Mouse (Mus musculus) brown adipose tissue, adult 24 weeks (tissue): Measurements from ENCODE around the gene A630001G21Rik. TPM values are rescaled to one million over a fixed set of nuclear protein-coding genes. Genes with fewer than 3 reads are reported as not detected.

Source experiments
- H3K27ac ChIP-seq: fragments of 200-500 bp; replicated peaks from 2 replicates; pipeline ENCODE4 v1.5.1; 2012; ENCODE audit warnings: low read depth, mild to moderate bottlenecking, low read length
- H3K4me1 ChIP-seq: fragments of 200-500 bp; 2 replicates; pipeline ENCODE4 v1.6.1; 2012; ENCODE audit warnings: low read length, mixed read lengths; ENCODE audit not compliant: control insufficient read depth, insufficient read depth, insufficient read length
- H3K4me3 ChIP-seq: fragments of 200-500 bp; 2 replicates; pipeline ENCODE4 v1.5.1; 2012; ENCODE audit warnings: low read depth, mild to moderate bottlenecking, low read length, moderate library complexity; ENCODE audit not compliant: insufficient read depth
- polyA plus RNA-seq: library from polyadenylated mRNA; stranded (reverse); fragments of >200 nt; gene quantifications from 2 replicates; pipeline ENCODE4 v1.2.4, GENCODE M21; 2012; ENCODE audit not compliant: missing spikeins, insufficient read depth, insufficient read length

Gene A630001G21Rik
- polyA plus RNA-seq, 1 experiment = not detected

GRCm38 (mm10) chr1:85793208-85794105 is 15.0 kb upstream of the A630001G21Rik start, which contains the start of gene Cab39:
Cab39 (plus strand) TSS chr1:85793441.
- Histone ChIP-seq H3K4me3 (peak within 1 kb of the TSS; percentile 96), H3K4me1 (peaks cover 7% of the 10 kb centered on the region), H3K27ac (peak within 1 kb of the TSS; percentile 89)

GRCm38 (mm10) chr1:85791476-85791875 is 13.0 kb upstream of the A630001G21Rik start:
- no peak overlapping the region for H3K27ac ChIP-seq
- H3K4me3 ChIP-seq = no peak overlapping the region
- peaks cover 7% of the 10 kb centered on the region for H3K4me1 ChIP-seq

GRCm38 (mm10) chr1:85790565-85790964 is 12.1 kb upstream of the A630001G21Rik start:
- Histone ChIP-seq H3K4me3 (no peak overlapping the region), H3K4me1 (peaks cover 3% of the 10 kb centered on the region), H3K27ac (no peak overlapping the region)

- H3K27ac ChIP-seq = no peak overlapping the region
- H3K4me3 ChIP-seq = no peak overlapping the region
- no peaks in the 10 kb centered on the region for H3K4me1 ChIP-seq
These were observed 1.2 kb upstream of the A630001G21Rik start for GRCm38 (mm10) chr1:85779428-85780180.

GRCm38 (mm10) chr1:85779012-85779411 is 569 bp upstream of the A630001G21Rik start:
- H3K4me1 ChIP-seq = no peaks in the 10 kb centered on the region
- H3K27ac ChIP-seq = no peak overlapping the region
- no peak overlapping the region for H3K4me3 ChIP-seq

GRCm38 (mm10) chr1:85776154-85776553 is 2.3 kb downstream of the A630001G21Rik start:
- Histone ChIP-seq H3K4me1 (no peaks in the 10 kb centered on the region), H3K4me3 (no peak overlapping the region), H3K27ac (no peak overlapping the region)

GRCm38 (mm10) chr1:85775136-85775535 is 3.3 kb downstream of the A630001G21Rik start:
- H3K4me3 ChIP-seq = no peak overlapping the region
- no peak overlapping the region for H3K27ac ChIP-seq

GRCm38 (mm10) chr1:85771976-85772375 is 6.5 kb downstream of the A630001G21Rik start:
- H3K27ac ChIP-seq = no peak overlapping the region
- H3K4me1 ChIP-seq = no peaks in the 10 kb centered on the region
- H3K4me3 ChIP-seq = no peak overlapping the region

More at GRCm38 (mm10) chr1:85775136-85775535, 3.3 kb downstream of the A630001G21Rik start:
- H3K4me1 ChIP-seq = no peaks in the 10 kb centered on the region

GRCm38 (mm10) chr1:85767754-85768153 is 10.7 kb downstream of the A630001G21Rik start:
- Histone ChIP-seq H3K27ac (no peak overlapping the region), H3K4me3 (no peak overlapping the region)

GRCm38 (mm10) chr1:85766120-85766519 is 12.3 kb downstream of the A630001G21Rik start:
- no peaks in the 10 kb centered on the region for H3K4me1 ChIP-seq
- no peak overlapping the region for H3K4me3 ChIP-seq
- H3K27ac ChIP-seq = no peak overlapping the region

More at GRCm38 (mm10) chr1:85767754-85768153, 10.7 kb downstream of the A630001G21Rik start:
- H3K4me1 ChIP-seq = no peaks in the 10 kb centered on the region

GRCm38 (mm10) chr1:85764291-85764690 is 14.2 kb downstream of the A630001G21Rik start:
- no peaks in the 10 kb centered on the region for H3K4me1 ChIP-seq
- H3K27ac ChIP-seq = no peak overlapping the region

GRCm38 (mm10) chr1:85763386-85763785 is 15.1 kb downstream of the A630001G21Rik start:
- Histone ChIP-seq H3K4me1 (no peaks in the 10 kb centered on the region), H3K4me3 (no peak overlapping the region), H3K27ac (no peak overlapping the region)

More at GRCm38 (mm10) chr1:85764291-85764690, 14.2 kb downstream of the A630001G21Rik start:
- H3K4me3 ChIP-seq = no peak overlapping the region

- no peak overlapping the region for H3K27ac ChIP-seq
- no peak overlapping the region for H3K4me3 ChIP-seq
- H3K4me1 ChIP-seq = 0 out of 2 replicates have a peak, but pooled peaks cover 2% of the 10 kb centered on the region
These were observed 16.8 kb downstream of the A630001G21Rik start for GRCm38 (mm10) chr1:85761665-85762064.

- H3K27ac ChIP-seq = no peak overlapping the region
- no peak overlapping the region for H3K4me3 ChIP-seq
These were observed 19.5 kb downstream of the A630001G21Rik start for GRCm38 (mm10) chr1:85758969-85759293.

GRCm38 (mm10) chr1:85758231-85758968 is 20.0 kb downstream of the A630001G21Rik start:
- no peak overlapping the region for H3K27ac ChIP-seq
- H3K4me1 ChIP-seq = 0 out of 2 replicates have a peak, but pooled peaks cover 2% of the 10 kb centered on the region
- H3K4me3 ChIP-seq = no peak overlapping the region

More at GRCm38 (mm10) chr1:85758969-85759293, 19.5 kb downstream of the A630001G21Rik start:
- 0 out of 2 replicates have a peak, but pooled peaks cover 2% of the 10 kb centered on the region for H3K4me1 ChIP-seq
